Mouse (Mus musculus): ENCODE data around the gene Smad9. TPM values are rescaled to one million over a fixed set of nuclear protein-coding genes. Genes with fewer than 3 reads are reported as not detected.

Gene Smad9
- polyA plus RNA-seq, 1 experiment, result 1.5 TPM

- Histone ChIP-seq H3K4me3 (ENCODE audit: insufficient read depth, low read length) (no peak overlapping the region), H3K4me1 (ENCODE audit: control insufficient read depth, insufficient read depth, low read length) (no peaks in the 10 kb centered on the region), H3K27ac (ENCODE audit: insufficient read depth, low read length) (no peak overlapping the region)
- TF ChIP-seq CTCF (IDR thresholded peaks at IDR 0.05; ENCODE audit: borderline replicate concordance, insufficient read depth, low read length) (no peak), POLR2A (IDR thresholded peaks at IDR 0.05; ENCODE audit: low read depth, low read length) (no peak)
Measured at GRCm38 (mm10) chr3:54768592-54768991, 13.2 kb downstream of the Smad9 start.

GRCm38 (mm10) chr3:54769349-54770275, 14.2 kb downstream of the Smad9 start:
- H3K4me3 ChIP-seq (ENCODE audit: insufficient read depth, low read length), result no peak overlapping the region
- H3K27ac ChIP-seq (ENCODE audit: insufficient read depth, low read length), result no peak overlapping the region
- TF ChIP-seq POLR2A (IDR thresholded peaks at IDR 0.05; ENCODE audit: low read depth, low read length) (no peak), CTCF (IDR thresholded peaks at IDR 0.05; ENCODE audit: borderline replicate concordance, insufficient read depth, low read length) (no peak)
- H3K4me1 ChIP-seq (ENCODE audit: control insufficient read depth, insufficient read depth, low read length), result no peaks in the 10 kb centered on the region

GRCm38 (mm10) chr3:54773613-54774012, 18.2 kb downstream of the Smad9 start:
- no peak overlapping the region for H3K4me3 ChIP-seq (ENCODE audit: insufficient read depth, low read length)
- no peaks in the 10 kb centered on the region for H3K4me1 ChIP-seq (ENCODE audit: control insufficient read depth, insufficient read depth, low read length)
- H3K27ac ChIP-seq (ENCODE audit: insufficient read depth, low read length), result no peak overlapping the region
- TF ChIP-seq CTCF (IDR thresholded peaks at IDR 0.05; ENCODE audit: borderline replicate concordance, insufficient read depth, low read length) (no peak), POLR2A (IDR thresholded peaks at IDR 0.05; ENCODE audit: low read depth, low read length) (no peak)

GRCm38 (mm10) chr3:54775989-54776631, 20.7 kb downstream of the Smad9 start:
- Histone ChIP-seq H3K4me1 (ENCODE audit: control insufficient read depth, insufficient read depth, low read length) (no peaks in the 10 kb centered on the region), H3K4me3 (ENCODE audit: insufficient read depth, low read length) (no peak overlapping the region), H3K27ac (ENCODE audit: insufficient read depth, low read length) (no peak overlapping the region)
- TF ChIP-seq CTCF (IDR thresholded peaks at IDR 0.05; ENCODE audit: borderline replicate concordance, insufficient read depth, low read length) (no peak), POLR2A (IDR thresholded peaks at IDR 0.05; ENCODE audit: low read depth, low read length) (no peak)

- no peak overlapping the region for H3K27ac ChIP-seq (ENCODE audit: insufficient read depth, low read length)
- no peak overlapping the region for H3K4me3 ChIP-seq (ENCODE audit: insufficient read depth, low read length)
- TF ChIP-seq CTCF (IDR thresholded peaks at IDR 0.05; ENCODE audit: borderline replicate concordance, insufficient read depth, low read length) (no peak), POLR2A (IDR thresholded peaks at IDR 0.05; ENCODE audit: low read depth, low read length) (no peak)
- no peaks in the 10 kb centered on the region for H3K4me1 ChIP-seq (ENCODE audit: control insufficient read depth, insufficient read depth, low read length)
Measured at GRCm38 (mm10) chr3:54790601-54791000, 35.2 kb downstream of the Smad9 start.

GRCm38 (mm10) chr3:54791822-54792677, 36.7 kb downstream of the Smad9 start:
- TF ChIP-seq POLR2A (IDR thresholded peaks at IDR 0.05; ENCODE audit: low read depth, low read length) (no peak), CTCF (IDR thresholded peaks at IDR 0.05; ENCODE audit: borderline replicate concordance, insufficient read depth, low read length) (no peak)
- Histone ChIP-seq H3K4me3 (ENCODE audit: insufficient read depth, low read length) (no peak overlapping the region), H3K4me1 (ENCODE audit: control insufficient read depth, insufficient read depth, low read length) (no peaks in the 10 kb centered on the region), H3K27ac (ENCODE audit: insufficient read depth, low read length) (no peak overlapping the region)

- TF ChIP-seq CTCF (IDR thresholded peaks at IDR 0.05; ENCODE audit: borderline replicate concordance, insufficient read depth, low read length) (no peak), POLR2A (IDR thresholded peaks at IDR 0.05; ENCODE audit: low read depth, low read length) (no peak)
- Histone ChIP-seq H3K4me1 (ENCODE audit: control insufficient read depth, insufficient read depth, low read length) (no peaks in the 10 kb centered on the region), H3K27ac (ENCODE audit: insufficient read depth, low read length) (no peak overlapping the region), H3K4me3 (ENCODE audit: insufficient read depth, low read length) (no peak overlapping the region)
Measured at GRCm38 (mm10) chr3:54793762-54794161, 38.4 kb downstream of the Smad9 start.

- no peak for TF ChIP-seq POLR2A (IDR thresholded peaks at IDR 0.05; ENCODE audit: low read depth, low read length)
- TF ChIP-seq CTCF (IDR thresholded peaks at IDR 0.05; ENCODE audit: borderline replicate concordance, insufficient read depth, low read length), result no peak
- Histone ChIP-seq H3K4me3 (ENCODE audit: insufficient read depth, low read length) (no peak overlapping the region), H3K4me1 (ENCODE audit: control insufficient read depth, insufficient read depth, low read length) (no peaks in the 10 kb centered on the region), H3K27ac (ENCODE audit: insufficient read depth, low read length) (no peak overlapping the region)
Measured at GRCm38 (mm10) chr3:54795379-54795778, 40.0 kb downstream of the Smad9 start.

GRCm38 (mm10) chr3:54795806-54796205, 40.4 kb downstream of the Smad9 start:
- Histone ChIP-seq H3K4me1 (ENCODE audit: control insufficient read depth, insufficient read depth, low read length) (no peaks in the 10 kb centered on the region), H3K27ac (ENCODE audit: insufficient read depth, low read length) (no peak overlapping the region), H3K4me3 (ENCODE audit: insufficient read depth, low read length) (no peak overlapping the region)
- TF ChIP-seq CTCF (IDR thresholded peaks at IDR 0.05; ENCODE audit: borderline replicate concordance, insufficient read depth, low read length) (no peak), POLR2A (IDR thresholded peaks at IDR 0.05; ENCODE audit: low read depth, low read length) (no peak)
